Comparison of ENCODE assay signal across 20 mouse cellular contexts in the genomic region with DNA sequence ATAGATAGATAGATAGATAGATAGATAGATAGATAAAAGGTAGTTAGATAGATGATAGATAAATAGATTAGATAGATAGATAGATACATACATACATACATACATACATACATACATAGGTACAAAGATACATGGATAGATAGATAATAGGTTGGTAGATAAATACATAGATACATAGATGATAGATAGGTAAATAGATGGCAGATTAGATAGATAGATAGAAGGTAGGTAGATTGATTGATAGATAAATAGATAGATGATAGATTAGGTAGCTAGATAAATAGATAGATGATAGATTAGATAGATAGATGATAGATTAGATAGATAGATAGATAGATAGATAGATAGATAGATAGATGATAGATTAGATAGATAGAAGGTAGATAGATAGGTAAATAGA. TPM values are rescaled to one million over a fixed set of nuclear protein-coding genes. Genes with fewer than 3 reads are reported as not detected.
"Had no signal": no experiment of that assay in that cellular context is flagged by ENCODE, and none has a peak within 500 bp of the region (broad histone marks: within the 10 kb centered on the region; RNA-seq: fewer than 3 reads in every experiment).

No protein-coding gene starts in this region.

- H3K27me3 ChIP-seq: midbrain, embryonic 12.5 days; midbrain, embryonic 15.5 days; neural tube, embryonic 13.5 days; neural tube, embryonic 15.5 days had no signal

- ATAC-seq: midbrain, embryonic 15.5 days had no signal

- DNase-seq: lung, adult 18-20 months; lung, embryonic 14.5 days; lung, postnatal 10 days; lung, postnatal 4 days; retina, postnatal 1 day; right cerebral cortex, adult 18-20 months; right cerebral cortex, postnatal 25 days; right cerebral cortex, postnatal 4 days; spleen, adult 18-20 months; thymus, adult 18-20 months; thymus, postnatal 14 days; thymus, postnatal 36 days had no signal

- H3K4me2 ChIP-seq: lung, embryonic 14.5 days; midbrain, embryonic 12.5 days; midbrain, embryonic 15.5 days; neural tube, embryonic 13.5 days; neural tube, embryonic 15.5 days had no signal

- H3K9me3 ChIP-seq: midbrain, embryonic 10.5 days; midbrain, embryonic 12.5 days; midbrain, embryonic 15.5 days; neural tube, embryonic 13.5 days; neural tube, embryonic 15.5 days had no signal

- H3K27ac ChIP-seq: midbrain, embryonic 10.5 days; midbrain, embryonic 12.5 days; midbrain, embryonic 15.5 days; neural tube, embryonic 13.5 days; neural tube, embryonic 15.5 days had no signal

- H3K4me3 ChIP-seq: midbrain, embryonic 10.5 days; midbrain, embryonic 12.5 days; midbrain, embryonic 15.5 days; myocyte; neural tube, embryonic 13.5 days; neural tube, embryonic 15.5 days had no signal

- H3K36me3 ChIP-seq: midbrain, embryonic 10.5 days; midbrain, embryonic 12.5 days; midbrain, embryonic 15.5 days; neural tube, embryonic 13.5 days; neural tube, embryonic 15.5 days had no signal

- H3K9ac ChIP-seq: lung, embryonic 14.5 days; midbrain, embryonic 12.5 days; midbrain, embryonic 15.5 days; neural tube, embryonic 13.5 days; neural tube, embryonic 15.5 days had no signal

RNA-seq across cellular contexts. Expression of a gene that starts 17.1 kb away (rescaled TPM):
- total RNA-seq: megakaryocyte, adult 5-6 weeks; megakaryocyte-erythroid progenitor cell, adult 5-6 weeks had no signal
